Mouse (Mus musculus): ENCODE measurements around the gene Gtf2ird1. TPM values are rescaled to one million over a fixed set of nuclear protein-coding genes. Genes with fewer than 3 reads are reported as not detected.

Gene Gtf2ird1
- polyA plus RNA-seq, 1 experiment: 94.2 TPM

- Histone ChIP-seq H3K9ac (ENCODE audit: low read depth, poor library complexity, severe bottlenecking) (no peak overlapping the region), H3K27ac (ENCODE audit: insufficient read depth, low read length) (no peak overlapping the region), H3K4me3 (ENCODE audit: low read depth, low read length) (no peak overlapping the region), H3K27me3 (ENCODE audit: control insufficient read depth, insufficient read depth, low read length, poor library complexity, severe bottlenecking) (no peaks in the 10 kb centered on the region), H3K4me1 (ENCODE audit: control insufficient read depth, insufficient read depth, low read length) (no peaks in the 10 kb centered on the region), H3K36me3 (ENCODE audit: control insufficient read depth, insufficient read depth, low read length, poor library complexity, severe bottlenecking) (no peaks in the 10 kb centered on the region), H3K9me3 (replicated peaks; ENCODE audit: control insufficient read depth, insufficient read depth, low read length, poor library complexity, severe bottlenecking) (no peaks in the 10 kb centered on the region)
- TF ChIP-seq EP300 (IDR thresholded peaks at IDR 0.05; ENCODE audit: insufficient read depth, low read depth, low read length): no peak
- no peak for TF ChIP-seq CTCF (IDR thresholded peaks at IDR 0.05; ENCODE audit: low read depth, low read length)
- TF ChIP-seq POLR2A (IDR thresholded peaks at IDR 0.05; ENCODE audit: insufficient read depth, low read length): no peak
These were observed 8.7 kb upstream of the Gtf2ird1 start for GRCm38 (mm10) chr5:134465197-134465596.

DNA sequence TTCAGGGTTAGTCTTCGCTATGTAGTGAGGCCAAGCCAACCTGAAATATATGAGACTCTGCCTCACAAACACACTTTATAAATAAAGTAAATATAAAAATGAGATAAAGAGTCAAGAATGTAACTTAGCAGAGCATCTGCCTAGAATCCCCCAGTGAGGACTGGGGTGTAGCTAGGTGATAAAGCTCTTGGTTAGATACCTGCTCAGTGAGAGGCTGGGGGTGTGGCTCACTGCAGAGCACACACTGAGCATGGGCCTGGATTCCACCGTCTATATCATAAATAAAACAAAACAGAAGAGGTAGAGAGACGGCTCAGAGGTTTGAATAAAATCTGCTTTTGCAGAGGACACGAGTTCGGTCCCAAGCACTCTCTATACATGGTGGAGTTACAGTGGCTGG is 7.7 kb upstream of the Gtf2ird1 start:
- Histone ChIP-seq H3K9ac (ENCODE audit: low read depth, poor library complexity, severe bottlenecking) (no peak overlapping the region), H3K4me3 (ENCODE audit: low read depth, low read length) (no peak overlapping the region), H3K27me3 (ENCODE audit: control insufficient read depth, insufficient read depth, low read length, poor library complexity, severe bottlenecking) (no peaks in the 10 kb centered on the region), H3K4me1 (ENCODE audit: control insufficient read depth, insufficient read depth, low read length) (no peaks in the 10 kb centered on the region), H3K27ac (ENCODE audit: insufficient read depth, low read length) (no peak overlapping the region), H3K9me3 (replicated peaks; ENCODE audit: control insufficient read depth, insufficient read depth, low read length, poor library complexity, severe bottlenecking) (no peaks in the 10 kb centered on the region), H3K36me3 (ENCODE audit: control insufficient read depth, insufficient read depth, low read length, poor library complexity, severe bottlenecking) (no peaks in the 10 kb centered on the region)
- no peak for TF ChIP-seq CTCF (IDR thresholded peaks at IDR 0.05; ENCODE audit: low read depth, low read length)
- TF ChIP-seq POLR2A (IDR thresholded peaks at IDR 0.05; ENCODE audit: insufficient read depth, low read length): no peak
- TF ChIP-seq EP300 (IDR thresholded peaks at IDR 0.05; ENCODE audit: insufficient read depth, low read depth, low read length): no peak

DNA sequence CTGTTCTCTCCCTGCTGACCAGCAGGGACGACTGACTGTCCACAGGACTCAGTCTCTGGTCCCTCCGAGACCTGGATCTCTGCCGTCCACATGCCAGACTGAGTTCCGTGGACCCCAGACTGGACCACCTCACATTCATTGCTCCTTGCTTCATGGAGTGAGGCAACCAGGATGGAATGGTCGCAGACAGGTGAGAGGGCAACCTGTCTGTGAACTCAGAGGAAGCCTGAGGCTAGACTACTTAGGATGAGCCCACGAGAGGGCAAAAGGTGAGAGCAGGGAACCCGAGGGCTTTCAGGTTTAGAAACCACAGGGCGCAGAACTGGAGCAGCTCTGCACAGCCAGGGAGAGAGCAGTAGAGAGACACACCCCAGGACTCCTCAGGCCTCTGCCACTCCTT is 6.2 kb upstream of the Gtf2ird1 start:
- TF ChIP-seq CTCF (IDR thresholded peaks at IDR 0.05; ENCODE audit: low read depth, low read length): no peak
- no peak for TF ChIP-seq POLR2A (IDR thresholded peaks at IDR 0.05; ENCODE audit: insufficient read depth, low read length)
- TF ChIP-seq EP300 (IDR thresholded peaks at IDR 0.05; ENCODE audit: insufficient read depth, low read depth, low read length): no peak
- Histone ChIP-seq H3K27me3 (ENCODE audit: control insufficient read depth, insufficient read depth, low read length, poor library complexity, severe bottlenecking) (no peaks in the 10 kb centered on the region), H3K9ac (ENCODE audit: low read depth, poor library complexity, severe bottlenecking) (no peak overlapping the region), H3K27ac (ENCODE audit: insufficient read depth, low read length) (no peak overlapping the region), H3K9me3 (replicated peaks; ENCODE audit: control insufficient read depth, insufficient read depth, low read length, poor library complexity, severe bottlenecking) (no peaks in the 10 kb centered on the region), H3K4me1 (ENCODE audit: control insufficient read depth, insufficient read depth, low read length) (no peaks in the 10 kb centered on the region), H3K36me3 (ENCODE audit: control insufficient read depth, insufficient read depth, low read length, poor library complexity, severe bottlenecking) (no peaks in the 10 kb centered on the region), H3K4me3 (ENCODE audit: low read depth, low read length) (no peak overlapping the region)

- H3K36me3 ChIP-seq (ENCODE audit: control insufficient read depth, insufficient read depth, low read length, poor library complexity, severe bottlenecking): no peaks in the 10 kb centered on the region
- H3K27me3 ChIP-seq (ENCODE audit: control insufficient read depth, insufficient read depth, low read length, poor library complexity, severe bottlenecking): no peaks in the 10 kb centered on the region
- H3K4me1 ChIP-seq (ENCODE audit: control insufficient read depth, insufficient read depth, low read length): no peaks in the 10 kb centered on the region
- H3K4me3 ChIP-seq (ENCODE audit: low read depth, low read length): no peak overlapping the region
- no peak overlapping the region for H3K9ac ChIP-seq (ENCODE audit: low read depth, poor library complexity, severe bottlenecking)
- H3K9me3 ChIP-seq (replicated peaks; ENCODE audit: control insufficient read depth, insufficient read depth, low read length, poor library complexity, severe bottlenecking): no peaks in the 10 kb centered on the region
- TF ChIP-seq CTCF (IDR thresholded peaks at IDR 0.05; ENCODE audit: low read depth, low read length) (no peak), EP300 (IDR thresholded peaks at IDR 0.05; ENCODE audit: insufficient read depth, low read depth, low read length) (no peak), POLR2A (IDR thresholded peaks at IDR 0.05; ENCODE audit: insufficient read depth, low read length) (no peak)
- no peak overlapping the region for H3K27ac ChIP-seq (ENCODE audit: insufficient read depth, low read length)
These were observed 5.8 kb upstream of the Gtf2ird1 start for GRCm38 (mm10) chr5:134462316-134462715.

- TF ChIP-seq EP300 (IDR thresholded peaks at IDR 0.05; ENCODE audit: insufficient read depth, low read depth, low read length) (no peak), CTCF (IDR thresholded peaks at IDR 0.05; ENCODE audit: low read depth, low read length) (no peak), POLR2A (IDR thresholded peaks at IDR 0.05; ENCODE audit: insufficient read depth, low read length) (no peak)
- H3K9me3 ChIP-seq (replicated peaks; ENCODE audit: control insufficient read depth, insufficient read depth, low read length, poor library complexity, severe bottlenecking): no peaks in the 10 kb centered on the region
- no peak overlapping the region for H3K9ac ChIP-seq (ENCODE audit: low read depth, poor library complexity, severe bottlenecking)
- H3K4me1 ChIP-seq (ENCODE audit: control insufficient read depth, insufficient read depth, low read length): no peaks in the 10 kb centered on the region
- no peak overlapping the region for H3K4me3 ChIP-seq (ENCODE audit: low read depth, low read length)
- H3K36me3 ChIP-seq (ENCODE audit: control insufficient read depth, insufficient read depth, low read length, poor library complexity, severe bottlenecking): no peaks in the 10 kb centered on the region
- no peak overlapping the region for H3K27ac ChIP-seq (ENCODE audit: insufficient read depth, low read length)
- no peaks in the 10 kb centered on the region for H3K27me3 ChIP-seq (ENCODE audit: control insufficient read depth, insufficient read depth, low read length, poor library complexity, severe bottlenecking)
These were observed 4.0 kb upstream of the Gtf2ird1 start for GRCm38 (mm10) chr5:134460546-134460945.

DNA sequence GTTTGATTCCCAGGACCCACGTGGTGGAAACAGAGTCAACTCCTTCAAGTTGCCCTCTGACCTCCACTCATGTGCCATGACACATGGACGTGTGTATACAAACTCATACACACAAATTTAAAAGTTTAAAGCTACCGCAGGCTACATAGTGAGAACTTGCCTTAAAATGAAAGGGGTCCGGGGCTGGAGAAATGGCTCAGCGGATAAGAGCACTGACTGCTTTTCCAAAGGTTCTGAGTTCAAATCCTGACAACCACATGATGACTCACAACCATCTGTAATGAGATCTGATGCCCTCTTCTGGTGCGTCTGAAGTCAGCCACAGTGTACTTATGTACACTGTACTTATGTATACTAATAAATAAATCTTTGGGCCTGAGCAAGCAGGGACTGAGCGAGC is 2.6 kb upstream of the Gtf2ird1 start:
- TF ChIP-seq CTCF (IDR thresholded peaks at IDR 0.05; ENCODE audit: low read depth, low read length): no peak
- TF ChIP-seq EP300 (IDR thresholded peaks at IDR 0.05; ENCODE audit: insufficient read depth, low read depth, low read length): no peak
- TF ChIP-seq POLR2A (IDR thresholded peaks at IDR 0.05; ENCODE audit: insufficient read depth, low read length): no peak

More for the DNA sequence above, 2.6 kb upstream of the Gtf2ird1 start:
- Histone ChIP-seq H3K4me1 (ENCODE audit: control insufficient read depth, insufficient read depth, low read length) (peaks cover 3% of the 10 kb centered on the region), H3K9me3 (replicated peaks; ENCODE audit: control insufficient read depth, insufficient read depth, low read length, poor library complexity, severe bottlenecking) (no peaks in the 10 kb centered on the region), H3K27me3 (ENCODE audit: control insufficient read depth, insufficient read depth, low read length, poor library complexity, severe bottlenecking) (no peaks in the 10 kb centered on the region), H3K36me3 (ENCODE audit: control insufficient read depth, insufficient read depth, low read length, poor library complexity, severe bottlenecking) (no peaks in the 10 kb centered on the region), H3K9ac (ENCODE audit: low read depth, poor library complexity, severe bottlenecking) (no peak overlapping the region), H3K27ac (ENCODE audit: insufficient read depth, low read length) (no peak overlapping the region), H3K4me3 (ENCODE audit: low read depth, low read length) (no peak overlapping the region)

Measured in ES-Bruce4 (cell line).